Mouse (Mus musculus): ENCODE measurements around the gene Gm20878. TPM values are rescaled to one million over a fixed set of nuclear protein-coding genes. Genes with fewer than 3 reads are reported as not detected.
"Not testable (repeated sequence)": the region's sequence is repeated elsewhere in the genome, so short reads cannot be mapped to it uniquely, and the experiment has no call there.

Gene Gm20878
- total RNA-seq (2021) = 1 to 10 TPM; 2.8 to 4.5 TPM
- long read RNA-seq, experiment 1, partial matches to known transcripts = 0 of 2 reads
- long read RNA-seq, experiment 1, other reads (novel, unspliced or antisense) = 2 of 2 reads
- long read RNA-seq, experiment 2, partial matches to known transcripts = 0 of 1 reads
- long read RNA-seq, experiment 2, other reads (novel, unspliced or antisense) = 1 of 1 reads

- not testable (repeated sequence) for DNase-seq
These were observed at the start of gene Gm20878 for GRCm38 (mm10) chr4:41941272-41941671. Gene Gm20878 (plus strand): TSS chr4:41941572.

- DNase-seq = not testable (repeated sequence)
These were observed 38.1 kb upstream of the Gm20878 start, which contains the start of gene Gm21541 for GRCm38 (mm10) chr4:41903310-41903709. Gene Gm21541 (plus strand): TSS chr4:41903610.

GRCm38 (mm10) chr4:41965758-41966157 is 24.4 kb downstream of the Gm20878 start, which contains the start of gene Fam205a4:
Gene Fam205a4 (plus strand): TSS chr4:41966058.
- not testable (repeated sequence) for DNase-seq

Other genes with a start within 250 kb of the Gm20878 start
- gene Cntfr, start 244.5 kb upstream of the Gm20878 start, total RNA-seq (2021) = 10 to 100 TPM; 53.0 to 67.0 TPM
- gene Il11ra1, start 241.6 kb upstream of the Gm20878 start, total RNA-seq (2021) = 10 to 100 TPM; 61.0 to 68.2 TPM
- 10 to 100 TPM; 36.2 to 39.0 TPM for gene Rpp25l, start 228.0 kb upstream of the Gm20878 start, total RNA-seq (2021)
- gene Dctn3, start 218.4 kb upstream of the Gm20878 start, total RNA-seq (2021) = 100 to 1,000 TPM; 100 to 104 TPM
- not detected for gene Arid3c, start 210.4 kb upstream of the Gm20878 start, total RNA-seq (2021)
- 10 to 100 TPM; 42.3 to 49.2 TPM for gene Galt, start 186.3 kb upstream of the Gm20878 start, total RNA-seq (2021)
- gene Sigmar1, start 185.4 kb upstream of the Gm20878 start, total RNA-seq (2021) = 10 to 100 TPM; 65.8 to 68.8 TPM
- 10 to 100 TPM; 31.0 to 44.5 TPM for gene Ccl27a, start 167.3 kb upstream of the Gm20878 start, total RNA-seq (2021)
- not detected for gene Gm21541, start 38.0 kb upstream of the Gm20878 start, total RNA-seq (2021)
- under 1 TPM; 0.33 to 0.58 TPM for gene Fam205a4, start 24.5 kb downstream of the Gm20878 start, total RNA-seq (2021)
- gene Gm21093, start 93.2 kb downstream of the Gm20878 start, total RNA-seq (2021) = not detected
- gene Gm3893, start 149.6 kb downstream of the Gm20878 start, total RNA-seq (2021) = not detected
- gene Gm13304, start 173.2 kb downstream of the Gm20878 start, total RNA-seq (2021) = 10 to 100 TPM in 1 of 2 experiments, 1 to 10 TPM in 1; 9.2 to 14.2 TPM
- 1 to 10 TPM in 1 of 2 experiments, not detected in 1; 5.8 TPM for gene Gm13306, start 211.9 kb downstream of the Gm20878 start, total RNA-seq (2021)
- gene Gm13305, start 227.0 kb downstream of the Gm20878 start, total RNA-seq (2021) = 1 to 10 TPM in 1 of 2 experiments, not detected in 1; 1.7 TPM

Data from adrenal gland, postnatal 10 days (tissue).